Mouse (Mus musculus) cerebellum, postnatal 14 days (tissue): ENCODE measurements around the gene Wipf1.
"Not testable (repeated sequence)": the region's sequence is repeated elsewhere in the genome, so short reads cannot be mapped to it uniquely, and the experiment has no call there.

Experiments used
- DNase-seq, 2 experiments: peaks; one replicate each; pipeline ENCODE4 v3.0.0; 2021; ENCODE audit warnings: mixed read lengths in 2 of 2

Gene Wipf1

DNA sequence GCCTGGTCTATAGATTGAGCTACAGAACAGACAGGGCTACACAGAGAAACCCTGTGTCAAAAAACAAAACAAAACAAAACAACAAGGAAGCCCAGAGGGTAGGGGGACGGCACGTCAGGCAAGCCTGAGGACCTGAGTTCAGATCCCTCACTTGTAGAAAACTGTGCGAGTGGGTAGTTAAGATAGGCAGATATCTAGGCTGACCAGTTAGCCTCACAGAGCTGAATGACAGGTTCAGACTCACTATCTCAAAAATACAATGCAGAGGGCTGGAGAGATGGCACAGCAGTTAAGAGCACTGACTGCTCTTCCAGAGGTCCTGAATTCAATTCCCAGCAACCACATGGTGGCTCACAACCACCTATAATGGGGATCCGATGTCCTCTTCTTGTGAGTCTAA lies 23.2 kb downstream of the Wipf1 start:
- not testable (repeated sequence) for DNase-seq

DNA sequence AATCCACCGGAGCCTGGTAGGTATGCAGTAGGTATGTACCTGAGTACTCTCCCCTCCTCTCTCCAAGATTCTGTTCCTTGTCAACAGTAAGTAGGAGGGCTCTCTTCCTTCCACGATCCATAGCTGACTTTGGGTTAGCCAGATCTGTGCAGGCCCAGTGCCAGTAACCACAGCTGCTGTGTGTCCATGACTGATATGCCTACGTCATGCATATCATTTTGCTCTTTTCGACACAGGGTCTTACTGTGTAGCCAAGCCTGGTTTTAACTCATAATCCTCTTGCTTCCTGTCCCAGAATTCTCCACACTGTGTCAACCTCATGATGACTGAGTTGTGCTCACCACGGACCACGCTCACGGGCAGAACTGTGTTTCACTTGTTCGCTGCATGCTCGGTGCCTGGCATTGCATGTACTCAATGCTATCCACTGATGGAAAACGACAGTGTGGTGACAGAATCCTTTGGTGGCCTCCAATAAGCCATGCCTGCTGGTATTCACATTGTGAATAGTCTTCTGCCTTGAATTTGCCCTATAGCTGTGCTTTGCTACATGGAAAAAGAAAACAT lies 26.6 kb downstream of the Wipf1 start:
- DNase-seq = peak in 1 of 2 experiments; percentile 31

DNA sequence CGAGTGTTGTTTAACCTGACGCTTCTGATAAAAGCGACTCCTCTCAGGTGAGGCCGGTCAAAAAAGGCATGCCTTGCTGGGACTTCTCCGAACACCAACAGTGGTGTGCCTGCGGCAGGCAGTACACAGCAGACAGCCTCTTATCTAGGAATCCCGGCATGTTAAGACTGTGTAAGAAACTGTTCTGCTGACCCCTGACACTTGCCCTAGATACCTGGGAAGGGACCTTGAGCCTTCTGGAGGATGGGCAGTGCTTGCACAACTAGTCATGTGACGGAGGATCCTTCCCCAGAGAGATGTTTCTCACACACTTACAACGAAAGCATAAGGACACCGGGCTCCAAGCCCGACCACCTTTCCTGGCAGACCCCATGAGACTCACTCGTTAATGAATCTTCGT lies 28.7 kb downstream of the Wipf1 start:
- no peak for DNase-seq

DNA sequence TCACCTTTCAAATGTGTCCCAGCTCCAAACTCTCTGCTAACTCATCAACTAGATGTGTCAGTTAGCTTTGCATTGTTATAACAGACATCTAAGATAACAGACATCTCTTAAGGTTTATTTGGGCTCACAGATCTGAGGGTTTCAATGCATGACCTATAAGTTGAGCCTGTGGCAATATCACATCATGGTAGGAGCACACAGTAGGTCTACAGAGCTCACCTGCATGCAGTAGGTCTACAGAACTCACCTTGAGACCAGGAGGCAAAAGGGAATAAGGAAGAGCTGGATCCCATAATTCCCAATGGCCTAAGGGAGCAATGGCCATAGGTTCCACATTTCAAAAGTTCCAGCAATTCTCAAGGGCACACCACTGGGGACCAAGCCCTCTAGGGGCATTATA lies 31.2 kb downstream of the Wipf1 start:
- no peak for DNase-seq

DNA sequence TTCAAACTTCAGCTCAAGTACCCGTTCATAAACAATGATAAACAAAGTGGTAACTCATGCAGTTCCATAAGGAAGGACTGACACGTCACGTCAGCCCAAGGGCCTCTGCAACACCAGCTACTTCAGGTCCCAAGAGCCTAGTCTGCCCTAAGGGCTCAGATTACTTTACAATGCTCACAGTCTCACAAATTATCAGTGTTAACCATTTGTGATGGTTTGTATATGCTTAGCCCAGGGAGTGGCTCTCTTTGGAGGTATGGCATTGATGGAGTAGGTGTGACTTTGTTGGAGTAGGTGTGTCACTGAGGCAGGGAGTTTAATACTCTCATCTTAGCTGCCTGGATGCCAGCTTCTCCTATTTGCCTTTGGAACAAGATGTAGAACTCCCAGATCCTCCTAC lies 32.0 kb downstream of the Wipf1 start:
- DNase-seq = no peak

DNA sequence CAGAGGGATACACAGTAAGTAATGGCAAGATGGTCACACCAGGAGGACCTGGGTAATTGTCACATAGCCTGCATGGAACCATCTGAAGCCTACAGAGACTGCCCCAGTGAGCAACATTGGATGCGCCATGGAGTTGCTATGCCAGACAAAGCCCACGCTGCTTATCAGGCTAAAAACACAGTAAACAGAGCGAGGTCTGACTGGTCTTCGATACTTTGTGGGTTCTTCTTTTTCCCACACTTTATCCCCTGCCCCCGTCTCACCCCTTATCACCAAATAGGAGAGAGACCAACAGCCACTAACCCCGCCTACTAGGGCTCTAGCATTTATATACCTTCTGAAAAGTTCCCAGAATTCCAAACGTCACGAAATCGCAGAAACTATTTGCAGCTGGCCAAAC lies 32.6 kb downstream of the Wipf1 start:
- no peak for DNase-seq

DNA sequence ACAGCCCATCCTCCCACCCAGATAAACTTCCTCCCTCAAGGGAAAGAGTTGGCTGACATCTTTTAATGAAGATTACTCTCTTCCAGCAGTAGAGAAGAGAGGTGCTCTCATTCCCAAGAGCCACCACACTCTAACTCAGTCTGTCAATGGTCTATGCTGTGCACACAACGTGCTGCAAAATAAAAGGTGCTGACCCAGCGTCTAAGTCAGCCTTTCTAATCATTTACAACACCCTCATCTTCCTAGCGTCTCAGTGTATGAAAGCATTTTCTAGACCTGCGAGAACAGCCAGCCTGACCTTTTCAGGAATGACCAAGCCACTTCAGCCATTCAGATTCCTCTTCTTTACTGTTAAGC lies 33.2 kb downstream of the Wipf1 start:
- DNase-seq = no peak

DNA sequence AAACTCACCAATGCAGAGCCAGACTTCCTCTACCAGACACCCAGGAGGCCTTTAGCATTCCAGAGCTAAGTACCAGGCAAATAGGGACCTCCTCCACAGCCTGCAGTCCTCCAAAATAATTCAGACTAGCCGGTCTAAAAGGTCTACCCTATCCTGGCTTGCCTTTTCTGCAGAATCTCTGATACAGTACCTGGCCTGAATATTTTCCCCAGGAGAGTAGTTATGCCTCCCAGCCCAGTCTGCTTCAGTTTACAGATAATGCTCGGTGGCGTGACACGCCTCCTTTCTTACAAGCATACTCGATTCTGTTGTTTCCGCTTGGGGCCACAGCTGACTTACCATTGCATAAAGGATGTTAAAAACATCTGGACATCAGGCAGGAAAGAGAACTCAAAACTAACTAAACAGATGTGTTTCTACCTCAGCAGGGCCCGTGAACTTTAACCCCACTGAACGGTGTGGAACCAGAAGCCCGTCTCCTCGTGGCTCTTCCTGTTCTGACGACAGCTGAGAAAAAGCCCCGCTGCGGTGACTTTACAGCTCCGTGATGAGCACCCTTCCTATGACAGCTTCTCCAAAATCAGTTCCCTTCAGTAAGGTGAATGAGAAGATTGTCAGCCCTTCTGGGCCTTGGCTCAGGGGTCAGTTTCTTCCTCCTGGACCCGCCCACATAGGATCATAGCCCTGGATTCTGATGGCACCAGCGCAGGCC lies 33.8 kb downstream of the Wipf1 start:
- no peak for DNase-seq

DNA sequence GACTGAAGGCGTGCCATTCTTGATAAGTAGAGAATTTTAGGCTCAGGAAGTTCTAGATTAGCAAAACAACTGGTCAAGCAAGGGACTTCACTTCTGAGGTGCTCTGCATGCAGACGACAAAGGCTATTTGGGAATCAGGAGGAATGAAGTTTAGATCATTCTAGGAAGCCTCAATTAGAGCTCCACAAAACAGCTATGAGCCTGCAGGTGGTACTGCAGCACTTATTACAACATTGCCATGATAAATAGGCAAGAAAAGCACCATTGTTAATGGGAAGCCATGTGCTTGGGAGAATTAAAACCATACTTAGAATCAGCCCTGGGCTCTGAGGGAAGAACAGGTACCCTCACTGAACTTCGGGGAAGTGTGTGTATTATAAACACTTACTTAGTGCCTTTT lies 36.0 kb downstream of the Wipf1 start:
- DNase-seq = no peak

DNA sequence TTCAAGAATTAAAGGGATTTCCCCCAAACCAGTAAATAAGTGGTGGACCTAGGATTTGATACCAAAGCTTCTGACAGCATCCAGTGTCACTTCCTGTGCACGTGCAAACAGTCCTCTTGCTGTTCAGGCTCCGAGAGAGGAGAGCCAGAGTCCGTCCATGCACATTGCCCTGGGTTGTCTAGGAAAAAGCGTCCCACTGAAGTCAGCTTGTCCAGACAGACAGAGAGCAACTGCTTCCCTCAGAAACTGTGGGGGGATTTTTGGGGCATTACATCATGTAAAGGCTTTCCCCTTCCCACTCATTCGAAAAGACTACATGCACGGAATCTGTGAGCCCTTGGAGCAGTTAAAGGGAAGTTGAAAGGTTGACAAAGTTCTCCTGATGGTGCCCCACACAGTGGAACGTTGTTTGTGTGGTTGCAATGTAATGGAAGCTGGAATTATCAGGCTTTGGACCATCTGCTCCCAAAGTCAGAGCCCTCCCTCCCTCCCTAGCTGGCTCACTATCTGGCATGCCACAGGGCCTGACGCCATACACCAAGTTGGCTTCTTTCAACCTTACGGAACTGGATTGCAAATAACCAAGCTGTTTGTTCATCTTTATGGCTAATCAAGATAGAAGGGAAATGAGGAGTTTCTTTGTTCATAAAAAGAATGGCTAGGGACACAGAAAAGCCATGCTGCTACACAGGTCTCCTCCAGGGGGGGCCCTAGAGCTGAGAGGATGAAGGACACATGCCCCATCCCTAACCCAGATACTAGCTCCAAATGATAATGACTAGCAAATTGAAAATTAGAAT lies 37.9 kb downstream of the Wipf1 start:
- peak; percentile 47 to 70 for DNase-seq

DNA sequence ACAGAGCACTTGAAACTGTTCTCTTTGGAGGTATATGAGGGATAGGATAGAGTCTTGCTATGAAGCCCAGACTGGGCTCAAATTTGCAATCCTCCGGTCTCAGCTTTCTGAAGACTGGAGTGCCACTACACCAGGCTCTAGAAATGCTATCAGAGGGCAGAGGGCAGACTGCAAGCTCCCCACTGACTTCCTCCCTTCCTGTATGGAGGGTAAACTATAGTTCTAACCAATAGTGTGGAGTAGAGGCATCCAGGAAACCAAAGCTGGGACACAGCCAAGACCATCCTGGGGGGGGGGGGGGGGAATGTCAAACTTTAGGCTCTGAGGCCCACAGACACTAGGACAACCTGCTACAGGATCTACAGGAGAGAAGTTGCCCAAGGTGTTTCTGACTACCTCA lies 39.1 kb downstream of the Wipf1 start:
- no peak for DNase-seq

DNA sequence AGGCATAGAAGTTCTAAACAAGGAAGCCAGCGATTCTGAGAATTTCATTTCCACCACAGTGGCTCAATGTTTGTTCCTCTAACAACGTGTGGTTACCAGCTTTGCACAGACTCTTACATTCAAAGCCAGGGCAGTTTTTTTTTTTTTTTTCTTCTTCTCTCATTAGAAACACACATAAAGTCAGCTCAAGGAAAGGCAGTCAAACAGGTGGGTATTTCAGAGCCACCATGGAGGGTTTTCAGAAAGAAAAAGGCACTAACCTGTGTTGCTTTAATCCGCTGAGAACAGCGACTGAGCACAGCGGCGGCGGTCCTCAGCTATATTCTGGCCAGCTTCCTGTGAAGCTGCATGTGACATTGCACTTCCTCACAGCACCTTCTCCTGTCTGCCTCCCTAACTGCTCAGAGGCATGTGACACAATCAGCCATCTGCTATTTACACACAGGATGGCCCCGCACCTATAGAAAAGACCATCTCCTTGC lies 43.4 kb downstream of the Wipf1 start:
- no peak for DNase-seq

DNA sequence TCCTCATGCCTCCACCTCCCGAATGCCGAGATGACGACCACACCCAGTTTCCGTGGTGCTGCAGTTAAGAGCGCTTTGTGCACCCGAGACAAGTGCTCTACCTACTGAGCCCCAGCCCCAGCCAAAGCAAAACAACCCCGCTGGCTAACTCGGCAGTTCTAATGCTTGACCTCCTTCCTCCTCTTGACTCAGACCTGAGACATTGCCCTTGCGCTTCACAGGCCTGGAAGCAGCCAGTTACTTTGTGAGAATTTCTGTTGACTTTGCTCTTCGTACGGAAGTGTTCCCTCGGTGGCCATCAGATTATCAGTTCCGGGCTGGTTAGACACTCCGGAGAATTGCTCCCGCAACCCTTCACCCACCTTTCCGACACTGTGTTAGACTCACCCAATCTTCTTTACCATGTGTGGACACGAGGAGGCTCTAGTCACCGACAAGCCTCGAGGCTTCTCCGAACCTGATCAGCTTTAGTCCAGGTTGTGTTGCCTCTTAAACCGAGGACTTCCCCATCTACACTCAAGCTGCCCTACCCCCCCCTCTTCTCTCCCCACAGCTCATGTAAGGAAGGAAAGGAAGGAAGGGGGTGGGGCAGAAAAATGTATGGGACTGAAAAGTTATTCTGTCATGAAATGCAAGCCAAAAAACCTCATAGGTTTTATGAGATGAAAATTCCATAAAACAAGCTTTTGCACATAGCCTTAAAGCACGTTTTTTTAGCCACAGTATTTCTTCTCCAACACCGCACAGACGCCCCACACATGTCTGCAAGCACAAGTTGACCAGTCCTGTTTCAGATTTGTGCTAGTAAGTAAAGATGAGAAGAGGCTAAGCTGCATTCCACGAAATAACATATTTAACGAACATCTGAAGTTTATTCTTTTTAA lies 44.1 kb downstream of the Wipf1 start:
- no peak for DNase-seq

DNA sequence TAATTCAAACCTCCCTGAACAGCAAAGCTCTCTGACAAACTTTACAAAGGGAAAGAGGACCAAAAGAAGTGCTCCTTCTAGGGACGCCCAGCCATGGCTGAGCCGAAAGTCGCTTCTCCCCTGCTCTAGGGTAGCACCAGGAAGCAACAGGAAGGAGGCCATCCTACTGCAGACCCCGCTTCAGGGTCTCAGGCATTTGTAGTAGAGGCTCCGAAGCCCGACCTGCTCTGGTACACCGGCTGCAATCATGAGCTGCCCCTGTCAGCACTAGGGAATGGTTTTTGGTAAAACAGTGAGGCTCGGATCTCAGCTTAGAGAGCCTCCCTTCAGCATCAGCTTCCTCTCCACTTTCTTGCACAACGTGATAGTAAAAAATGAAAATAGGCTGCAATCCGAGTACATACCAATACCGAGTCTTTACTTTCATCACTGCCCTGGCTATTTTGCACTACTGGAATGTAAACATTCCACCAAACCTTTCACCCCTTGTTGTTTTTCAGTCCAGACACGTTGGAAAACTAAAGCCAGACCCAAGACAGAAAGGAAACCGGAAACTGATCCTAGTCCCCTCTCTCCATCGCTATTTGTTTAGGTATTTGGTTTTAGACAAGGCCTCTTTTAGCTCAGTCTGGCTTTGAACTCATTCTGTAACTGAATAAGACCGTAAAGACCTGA lies 44.8 kb downstream of the Wipf1 start:
- no peak for DNase-seq

DNA sequence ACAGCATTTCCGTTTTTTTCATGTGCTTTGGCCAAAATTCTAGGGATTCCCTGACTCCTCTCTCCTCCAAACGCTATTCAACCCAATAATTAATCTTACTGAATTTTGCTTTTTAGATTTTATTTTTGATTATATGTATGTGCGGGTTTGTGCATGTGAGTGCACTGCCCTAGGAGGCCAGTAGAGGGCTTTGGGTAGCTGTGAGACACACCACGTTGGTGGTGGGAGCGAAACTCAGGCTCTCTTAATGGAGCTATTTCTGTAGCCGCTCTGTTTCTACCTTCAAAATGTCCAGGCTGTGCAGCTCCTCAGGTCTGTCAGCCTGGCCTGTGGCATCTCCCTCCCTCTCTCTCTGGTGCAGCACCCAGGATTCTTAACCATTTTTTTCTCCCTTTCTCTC lies 50.7 kb downstream of the Wipf1 start:
- DNase-seq = no peak

DNA sequence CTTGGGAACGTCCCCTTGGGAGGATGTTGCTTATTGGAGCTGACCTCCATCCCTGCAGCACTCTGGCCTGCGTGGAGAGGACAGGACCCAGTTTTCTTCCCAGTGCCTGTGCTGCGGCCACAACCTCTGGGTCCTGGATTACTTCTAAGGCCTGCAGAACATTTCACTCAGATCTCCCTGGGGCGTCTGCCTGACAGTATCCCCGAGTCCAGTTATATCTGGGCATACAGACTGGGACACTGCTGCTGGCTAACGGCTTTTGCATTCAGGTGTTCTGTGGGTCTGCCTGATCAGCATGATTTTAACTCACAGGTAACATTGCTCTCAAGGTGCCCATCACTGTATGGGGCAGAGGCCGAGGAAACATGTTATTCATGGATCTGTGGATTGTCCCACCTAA lies 52.0 kb downstream of the Wipf1 start:
- no peak for DNase-seq

DNA sequence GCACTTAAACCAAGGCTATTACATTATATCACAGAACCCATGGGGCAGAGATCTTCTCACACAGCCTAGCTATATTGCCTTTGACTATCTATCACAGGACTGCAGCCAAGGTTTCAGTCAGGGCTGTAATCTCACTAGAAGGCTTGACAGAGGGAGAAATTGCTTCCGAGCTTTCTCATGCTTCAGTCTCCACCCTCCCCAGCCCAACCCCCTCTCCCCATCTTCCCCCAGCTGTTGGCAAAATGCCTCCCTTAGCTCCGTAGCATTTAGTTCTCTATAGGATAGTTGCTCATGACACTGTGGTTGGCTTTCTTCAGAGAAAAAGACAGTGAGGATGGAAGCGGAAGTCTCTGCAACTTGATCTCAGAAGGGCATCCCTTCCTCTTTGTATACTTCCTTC lies 54.0 kb downstream of the Wipf1 start:
- no peak for DNase-seq

DNA sequence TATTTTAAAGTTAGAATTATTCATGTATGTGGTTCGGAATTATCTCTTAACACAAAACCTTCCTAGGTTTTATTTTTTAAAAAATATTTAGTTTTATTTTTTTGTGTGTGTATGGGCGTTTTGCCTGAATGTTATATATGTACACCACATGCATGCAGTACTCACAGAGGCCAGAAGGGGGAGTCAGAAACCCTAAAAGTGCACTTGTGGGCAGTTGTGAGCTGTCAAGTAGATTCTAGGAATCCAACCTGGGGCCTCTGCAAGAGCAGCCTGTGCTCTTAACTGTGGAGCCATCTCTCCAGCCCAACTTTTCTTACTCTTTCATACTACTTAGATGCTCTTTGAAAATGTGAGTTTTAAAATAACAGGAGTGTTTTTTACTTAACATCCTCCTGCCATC lies 57.4 kb downstream of the Wipf1 start:
- DNase-seq = peak in 1 of 2 experiments; percentile 21

DNA sequence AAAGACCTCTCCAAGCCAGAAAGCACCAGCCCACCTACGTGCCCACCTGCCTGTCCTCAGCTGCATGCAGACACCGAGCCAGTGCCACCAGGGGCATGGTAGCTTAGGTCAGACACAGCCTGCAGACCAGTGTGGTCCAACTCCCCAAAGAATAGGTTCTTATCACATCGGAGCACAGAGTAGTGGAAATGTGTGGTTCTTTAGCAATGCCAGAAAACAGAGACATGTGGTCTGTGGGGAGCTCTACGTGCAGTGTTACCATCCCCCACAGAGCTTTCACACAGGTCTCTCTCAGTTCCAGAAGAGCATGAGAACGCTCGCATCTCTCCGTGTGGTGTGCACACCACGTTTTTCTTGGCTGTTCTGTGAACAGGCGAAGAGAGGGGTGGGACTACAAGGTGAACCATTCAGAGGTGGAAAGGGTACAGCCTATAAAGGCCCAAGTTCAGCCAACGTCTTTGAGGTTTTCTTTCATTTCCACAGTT lies 59.3 kb downstream of the Wipf1 start:
- DNase-seq = peak in 1 of 2 experiments; percentile 7

DNA sequence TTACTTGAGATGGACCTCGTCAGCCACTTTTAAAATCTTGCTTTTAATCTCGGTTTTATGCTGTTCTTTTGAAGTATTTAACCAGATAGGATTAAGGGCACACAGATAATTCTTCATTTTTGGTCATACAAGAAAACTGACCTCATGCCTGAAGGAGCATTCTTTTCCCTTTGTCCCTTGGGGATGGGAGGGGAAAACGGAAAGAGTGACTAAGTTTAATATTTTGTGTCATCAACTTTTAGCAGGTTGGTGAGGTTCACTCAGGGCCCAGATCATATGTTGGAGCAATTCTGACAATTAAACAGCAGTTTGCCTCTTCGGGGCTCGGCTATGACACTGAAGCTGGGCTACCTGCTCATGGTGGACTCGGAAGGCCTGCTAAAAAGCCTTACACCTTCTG lies 60.0 kb downstream of the Wipf1 start:
- no peak for DNase-seq

DNA sequence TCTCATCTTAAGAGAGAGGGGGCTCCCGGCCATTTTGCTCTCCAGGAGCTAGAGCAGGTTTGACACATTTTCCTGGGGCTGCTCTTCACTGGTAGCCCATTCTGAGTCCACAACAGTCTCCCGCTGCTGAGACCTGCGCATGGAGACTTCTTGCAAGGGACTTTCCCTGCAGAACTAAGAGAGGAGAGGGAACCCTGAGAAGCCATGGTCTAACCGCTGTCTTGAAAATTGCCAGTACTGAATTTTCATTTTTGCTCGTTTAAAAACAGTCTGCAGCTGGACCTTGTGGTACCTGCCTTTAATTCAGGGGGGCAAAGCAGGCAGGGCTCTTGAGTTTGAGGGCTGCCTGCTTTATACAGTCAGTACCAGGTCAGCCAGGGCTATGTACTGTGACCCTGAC lies 60.5 kb downstream of the Wipf1 start:
- no peak for DNase-seq
